Mouse (Mus musculus) lung, postnatal 0 days (tissue): ENCODE measurements at regions not wholly inside any gene's neighbourhood (a gene's known extent, or its start where the extent isn't known, plus 50 kb on each side); places are given as distances from the start of the nearest gene placed in this dataset.

Experiments
- CTCF ChIP-seq: IDR thresholded peaks from 2 replicates; pipeline ENCODE4 v1.5.1; 2016; ENCODE audit warnings: antibody characterized with exemption, mild to moderate bottlenecking
- EP300 ChIP-seq: IDR thresholded peaks from 2 replicates; pipeline ENCODE4 v1.6.1; 2016; ENCODE audit warnings: antibody characterized with exemption, mild to moderate bottlenecking, control low read depth

GRCm38 (mm10) chr2:46985915-46986672 is 1827.8 kb upstream of the Acvr2a start:
- no peak for TF ChIP-seq CTCF
- no peak for TF ChIP-seq EP300
